Mouse (Mus musculus): ENCODE measurements around the gene Cnksr3. TPM values are rescaled to one million over a fixed set of nuclear protein-coding genes. Genes with fewer than 3 reads are reported as not detected.

Gene Cnksr3
- polyA plus RNA-seq, 1 experiment from 2014 or later: 7.3 TPM

GRCm38 (mm10) chr10:7131441-7131840 lies 80.6 kb downstream of the Cnksr3 start:
- H3K27ac ChIP-seq: no peak overlapping the region
- no peak overlapping the region for H3K4me2 ChIP-seq (replicated peaks)
- H3K4me1 ChIP-seq: no peaks in the 10 kb centered on the region
- 96% methylated on average over 3 of the region's 3 CpGs for WGBS
- no peak overlapping the region for H3K9ac ChIP-seq
- H3K4me3 ChIP-seq: no peak overlapping the region
- no peaks in the 10 kb centered on the region for H3K9me3 ChIP-seq (replicated peaks)
- H3K36me3 ChIP-seq: 0 out of 2 replicates have a peak, but pooled peaks cover 7% of the 10 kb centered on the region
- no peak for ATAC-seq (ENCODE audit: low FRiP score)
- H3K27me3 ChIP-seq: no peaks in the 10 kb centered on the region

- Histone ChIP-seq H3K9ac (no peak overlapping the region), H3K27me3 (no peaks in the 10 kb centered on the region), H3K27ac (no peak overlapping the region), H3K36me3 (0 out of 2 replicates have a peak, but pooled peaks cover 7% of the 10 kb centered on the region), H3K4me1 (no peaks in the 10 kb centered on the region), H3K4me3 (no peak overlapping the region), H3K9me3 (replicated peaks) (no peaks in the 10 kb centered on the region), H3K4me2 (replicated peaks) (no peak overlapping the region)
- ATAC-seq (ENCODE audit: low FRiP score): no peak
- WGBS: 93% methylated on average over 9 of the region's 9 CpGs
Measured at GRCm38 (mm10) chr10:7127828-7128227, 84.2 kb downstream of the Cnksr3 start.

GRCm38 (mm10) chr10:7126882-7127281 lies 85.2 kb downstream of the Cnksr3 start:
- Histone ChIP-seq H3K27ac (no peak overlapping the region), H3K9ac (no peak overlapping the region), H3K36me3 (0 out of 2 replicates have a peak, but pooled peaks cover 6% of the 10 kb centered on the region), H3K27me3 (no peaks in the 10 kb centered on the region), H3K4me2 (replicated peaks) (no peak overlapping the region), H3K9me3 (replicated peaks) (no peaks in the 10 kb centered on the region), H3K4me1 (no peaks in the 10 kb centered on the region), H3K4me3 (no peak overlapping the region)
- no peak for ATAC-seq (ENCODE audit: low FRiP score)
- WGBS: 96% methylated on average over 11 of the region's 12 CpGs

- Histone ChIP-seq H3K27me3 (no peaks in the 10 kb centered on the region), H3K4me2 (replicated peaks) (no peak overlapping the region), H3K4me1 (no peaks in the 10 kb centered on the region), H3K9me3 (replicated peaks) (no peaks in the 10 kb centered on the region), H3K36me3 (0 out of 2 replicates have a peak, but pooled peaks cover 5% of the 10 kb centered on the region), H3K27ac (no peak overlapping the region), H3K9ac (no peak overlapping the region), H3K4me3 (no peak overlapping the region)
- ATAC-seq (ENCODE audit: low FRiP score): no peak
- 79% methylated on average over 7 of the region's 7 CpGs for WGBS
Measured at GRCm38 (mm10) chr10:7126287-7126686, 85.8 kb downstream of the Cnksr3 start.

- no peaks in the 10 kb centered on the region for H3K4me1 ChIP-seq
- no peak overlapping the region for H3K4me2 ChIP-seq (replicated peaks)
- no peaks in the 10 kb centered on the region for H3K36me3 ChIP-seq
- H3K9ac ChIP-seq: no peak overlapping the region
- no peak overlapping the region for H3K4me3 ChIP-seq
- no peak for ATAC-seq (ENCODE audit: low FRiP score)
- no peaks in the 10 kb centered on the region for H3K27me3 ChIP-seq
- H3K9me3 ChIP-seq (replicated peaks): no peaks in the 10 kb centered on the region
- 75% methylated on average over 7 of the region's 7 CpGs for WGBS
- H3K27ac ChIP-seq: no peak overlapping the region
Measured at GRCm38 (mm10) chr10:7124993-7125392, 87.0 kb downstream of the Cnksr3 start.

GRCm38 (mm10) chr10:7122294-7122693 lies 89.7 kb downstream of the Cnksr3 start:
- no peaks in the 10 kb centered on the region for H3K9me3 ChIP-seq (replicated peaks)
- H3K36me3 ChIP-seq: no peaks in the 10 kb centered on the region
- no peaks in the 10 kb centered on the region for H3K27me3 ChIP-seq
- no peak overlapping the region for H3K27ac ChIP-seq
- H3K4me2 ChIP-seq (replicated peaks): no peak overlapping the region
- 82% methylated on average over 4 of the region's 4 CpGs for WGBS
- no peak overlapping the region for H3K9ac ChIP-seq
- no peaks in the 10 kb centered on the region for H3K4me1 ChIP-seq
- no peak overlapping the region for H3K4me3 ChIP-seq
- ATAC-seq (ENCODE audit: low FRiP score): no peak

GRCm38 (mm10) chr10:7120206-7120605 lies 91.8 kb downstream of the Cnksr3 start:
- H3K27ac ChIP-seq: no peak overlapping the region
- H3K9me3 ChIP-seq (replicated peaks): no peaks in the 10 kb centered on the region
- no peak overlapping the region for H3K4me3 ChIP-seq
- H3K27me3 ChIP-seq: no peaks in the 10 kb centered on the region
- H3K36me3 ChIP-seq: no peaks in the 10 kb centered on the region
- no peaks in the 10 kb centered on the region for H3K4me1 ChIP-seq
- WGBS: 94% methylated on average over 13 of the region's 13 CpGs
- no peak overlapping the region for H3K9ac ChIP-seq
- ATAC-seq (ENCODE audit: low FRiP score): no peak
- no peak overlapping the region for H3K4me2 ChIP-seq (replicated peaks)

- ATAC-seq (ENCODE audit: low FRiP score): no peak
- no peaks in the 10 kb centered on the region for H3K27me3 ChIP-seq
- 74% methylated on average over 10 of the region's 10 CpGs for WGBS
Measured at GRCm38 (mm10) chr10:7118258-7119077, 93.6 kb downstream of the Cnksr3 start.

GRCm38 (mm10) chr10:7117785-7118184 lies 94.3 kb downstream of the Cnksr3 start:
- H3K4me1 ChIP-seq: no peaks in the 10 kb centered on the region
- H3K36me3 ChIP-seq: no peaks in the 10 kb centered on the region
- H3K9me3 ChIP-seq (replicated peaks): no peaks in the 10 kb centered on the region
- no peak for ATAC-seq (ENCODE audit: low FRiP score)
- 78% methylated on average over 7 of the region's 7 CpGs for WGBS
- H3K27me3 ChIP-seq: no peaks in the 10 kb centered on the region
- no peak overlapping the region for H3K4me2 ChIP-seq (replicated peaks)
- no peak overlapping the region for H3K9ac ChIP-seq
- H3K27ac ChIP-seq: no peak overlapping the region
- H3K4me3 ChIP-seq: no peak overlapping the region

More at GRCm38 (mm10) chr10:7118258-7119077, 93.6 kb downstream of the Cnksr3 start:
- Histone ChIP-seq H3K27ac (no peak overlapping the region), H3K36me3 (no peaks in the 10 kb centered on the region), H3K4me1 (no peaks in the 10 kb centered on the region), H3K4me2 (replicated peaks) (no peak overlapping the region), H3K4me3 (no peak overlapping the region), H3K9ac (no peak overlapping the region), H3K9me3 (replicated peaks) (no peaks in the 10 kb centered on the region)

GRCm38 (mm10) chr10:7114796-7115195 lies 97.2 kb downstream of the Cnksr3 start:
- WGBS: 81% methylated on average over 5 of the region's 5 CpGs
- Histone ChIP-seq H3K9ac (no peak overlapping the region), H3K4me1 (no peaks in the 10 kb centered on the region), H3K4me3 (no peak overlapping the region), H3K36me3 (no peaks in the 10 kb centered on the region), H3K4me2 (replicated peaks) (no peak overlapping the region), H3K27me3 (no peaks in the 10 kb centered on the region), H3K27ac (no peak overlapping the region), H3K9me3 (replicated peaks) (no peaks in the 10 kb centered on the region)
- ATAC-seq (ENCODE audit: low FRiP score): no peak

- H3K4me2 ChIP-seq (replicated peaks): no peak overlapping the region
- no peaks in the 10 kb centered on the region for H3K27me3 ChIP-seq
- WGBS: 85% methylated on average over 4 of the region's 4 CpGs
- ATAC-seq (ENCODE audit: low FRiP score): no peak
- H3K27ac ChIP-seq: no peak overlapping the region
- no peak overlapping the region for H3K9ac ChIP-seq
- H3K9me3 ChIP-seq (replicated peaks): no peaks in the 10 kb centered on the region
- H3K4me1 ChIP-seq: no peaks in the 10 kb centered on the region
- H3K36me3 ChIP-seq: no peaks in the 10 kb centered on the region
- no peak overlapping the region for H3K4me3 ChIP-seq
Measured at GRCm38 (mm10) chr10:7113747-7114146, 98.3 kb downstream of the Cnksr3 start.

GRCm38 (mm10) chr10:7113144-7113543 lies 98.9 kb downstream of the Cnksr3 start:
- Histone ChIP-seq H3K27ac (no peak overlapping the region), H3K36me3 (no peaks in the 10 kb centered on the region), H3K4me1 (no peaks in the 10 kb centered on the region), H3K9ac (no peak overlapping the region), H3K9me3 (replicated peaks) (no peaks in the 10 kb centered on the region), H3K4me2 (replicated peaks) (no peak overlapping the region), H3K27me3 (no peaks in the 10 kb centered on the region), H3K4me3 (no peak overlapping the region)
- WGBS: 90% methylated on average over 1 of the region's 1 CpGs
- ATAC-seq (ENCODE audit: low FRiP score): no peak

GRCm38 (mm10) chr10:7111462-7112000 lies 100.5 kb downstream of the Cnksr3 start:
- H3K9ac ChIP-seq: no peak overlapping the region
- no peaks in the 10 kb centered on the region for H3K4me1 ChIP-seq
- no peak overlapping the region for H3K4me2 ChIP-seq (replicated peaks)
- no peaks in the 10 kb centered on the region for H3K9me3 ChIP-seq (replicated peaks)
- no peak overlapping the region for H3K27ac ChIP-seq
- no peaks in the 10 kb centered on the region for H3K36me3 ChIP-seq
- whole genome bisulfite sequencing: 86% methylated on average over 6 of the region's 6 CpGs
- H3K4me3 ChIP-seq: no peak overlapping the region
- no peak for ATAC-seq (ENCODE audit: low FRiP score)
- no peaks in the 10 kb centered on the region for H3K27me3 ChIP-seq
